Mouse (Mus musculus) neural tube, embryonic 13.5 days (tissue): ENCODE measurements around the gene Igsf6. TPM values are rescaled to one million over a fixed set of nuclear protein-coding genes. Genes with fewer than 3 reads are reported as not detected.

Experiments used
- ATAC-seq: fragments of 200-750 bp; cut with Nextera tagmentation; 2 replicates; pipeline ENCODE4 v1.8.0; 2017; ENCODE audit warnings: low read depth, mild to moderate bottlenecking, moderate TSS enrichment, moderate library complexity
- H3K27ac ChIP-seq: fragments of 300-500 bp; sonication (generic); replicated peaks from 2 replicates; pipeline ENCODE4 v1.5.1; 2015; ENCODE audit warnings: moderate library complexity, mild to moderate bottlenecking, inconsistent platforms
- H3K27me3 ChIP-seq: fragments of 300-500 bp; sonication (generic); 2 replicates; pipeline ENCODE4 v1.6.1; 2015; ENCODE audit warnings: mild to moderate bottlenecking, inconsistent platforms
- H3K36me3 ChIP-seq: fragments of 300-500 bp; sonication (generic); 2 replicates; pipeline ENCODE4 v1.6.1; 2015; ENCODE audit warnings: mild to moderate bottlenecking, inconsistent platforms
- H3K4me1 ChIP-seq: fragments of 300-500 bp; sonication (generic); replicated peaks from 2 replicates; pipeline ENCODE4 v1.6.1; 2015; ENCODE audit warnings: inconsistent platforms
- H3K4me2 ChIP-seq: fragments of 300-500 bp; sonication (generic); 2 replicates; pipeline ENCODE4 v1.6.1; 2015; ENCODE audit warnings: inconsistent platforms, mild to moderate bottlenecking, moderate library complexity
- H3K4me3 ChIP-seq: fragments of 300-500 bp; sonication (generic); 2 replicates; pipeline ENCODE4 v1.5.1; 2015; ENCODE audit warnings: mild to moderate bottlenecking, inconsistent platforms
- H3K9ac ChIP-seq: fragments of 300-500 bp; sonication (generic); 2 replicates; pipeline ENCODE4 v1.6.1; 2015; ENCODE audit warnings: moderate library complexity, mild to moderate bottlenecking, inconsistent platforms
- H3K9me3 ChIP-seq: fragments of 300-500 bp; sonication (generic); 2 replicates; pipeline ENCODE4 v1.6.1; 2016; ENCODE audit warnings: inconsistent platforms
- WGBS: fragments of 180-500 bp; shearing (Covaris S2); methylation state at CpG from one replicate; pipeline ENCODE4 v1.1.7; 2015; 5-methylcytosine and 5-hydroxymethylcytosine counted together
- polyA plus RNA-seq: library from polyadenylated mRNA; unstranded; fragments of >200 nt; fragmentation: Nextera tagmentation; extraction: Ambion mirVana; gene quantifications from 2 replicates; pipeline ENCODE4 v1.2.1, GENCODE M21; 2015

Igsf6 gene
- 1.1 and 1.2 TPM in 2 replicates for polyA plus RNA-seq

DNA sequence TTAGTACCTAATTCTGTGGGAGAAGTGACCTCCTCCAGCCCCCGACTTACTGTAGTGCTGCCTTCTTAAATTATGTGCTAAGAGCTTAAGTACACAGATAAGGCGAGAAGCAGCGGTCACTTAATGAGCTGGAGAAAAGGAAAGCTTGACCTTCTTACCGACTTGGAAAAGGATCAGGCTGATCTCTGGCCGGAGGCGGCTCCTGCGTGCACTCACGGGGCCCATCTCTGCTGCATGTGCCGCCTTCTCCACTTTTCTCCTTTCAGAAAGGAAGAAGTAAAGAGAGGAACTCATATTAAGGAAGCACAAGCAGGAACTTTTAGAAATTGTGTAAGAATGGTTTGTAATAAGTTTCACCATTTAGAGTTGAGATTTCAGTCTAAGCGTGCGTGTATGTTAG, at the start of gene Igsf6:
Gene Igsf6, minus strand, starts transcription at position 292 of the 400 bp plus-strand sequence.
- peaks cover 4% of the 10 kb centered on the region; the same call in 1 of the 2 replicates for H3K4me1 ChIP-seq
- no peak within 1 kb of the TSS for H3K4me2 ChIP-seq
- H3K9ac ChIP-seq = no peak within 1 kb of the TSS
- 88% methylated on average over 11 of the region's 11 CpGs for WGBS
- H3K27me3 ChIP-seq = no peaks in the 10 kb centered on the region
- peaks cover 44% of the 10 kb centered on the region for H3K36me3 ChIP-seq
- H3K4me3 ChIP-seq = no peak within 1 kb of the TSS
- no peaks in the 10 kb centered on the region for H3K9me3 ChIP-seq
- ATAC-seq = no peak
- H3K27ac ChIP-seq = no peak within 1 kb of the TSS

DNA sequence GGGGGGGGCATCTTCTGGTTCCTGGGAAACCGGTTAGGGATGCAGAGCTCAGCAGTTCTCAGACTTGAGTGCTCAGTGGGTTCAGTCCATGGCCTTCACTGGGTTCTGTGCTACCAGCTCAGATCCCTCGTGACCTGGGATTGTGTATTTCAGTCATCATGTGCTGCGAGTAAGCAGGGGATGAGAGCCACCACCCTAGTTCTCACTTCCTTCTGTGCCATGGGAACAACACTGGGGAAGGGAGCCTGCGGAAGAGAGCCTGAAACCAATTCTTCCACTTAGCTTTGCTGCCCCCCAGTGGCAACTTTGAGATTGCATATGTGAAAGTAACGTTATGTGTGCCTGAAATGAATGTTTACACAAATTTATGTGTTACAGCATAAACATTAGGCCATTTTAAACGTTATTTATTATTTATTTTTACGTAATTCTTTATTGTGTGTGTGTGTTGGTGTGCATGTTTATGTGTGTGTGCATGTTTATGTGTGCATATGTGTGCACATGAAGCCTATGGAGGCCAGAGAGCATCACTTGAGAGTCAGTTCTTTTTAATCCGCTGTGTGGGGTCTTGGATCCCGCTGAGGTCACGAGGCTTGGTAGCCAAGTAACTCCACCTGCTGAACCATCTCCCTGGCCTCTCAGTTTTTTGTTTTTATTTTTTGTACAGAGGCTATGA, 45.9 kb upstream of the Igsf6 start:
- Histone ChIP-seq H3K4me3 (no peak overlapping the region), H3K4me2 (no peak overlapping the region), H3K27me3 (no peaks in the 10 kb centered on the region), H3K9ac (no peak overlapping the region), H3K9me3 (no peaks in the 10 kb centered on the region), H3K27ac (no peak overlapping the region), H3K36me3 (no peaks in the 10 kb centered on the region), H3K4me1 (peaks cover 6% of the 10 kb centered on the region; the same call in 1 of the 2 replicates)
- 11% methylated on average over 10 of the region's 10 CpGs for WGBS
- ATAC-seq = peak; percentile 86; the same call in 1 of the 2 replicates

DNA sequence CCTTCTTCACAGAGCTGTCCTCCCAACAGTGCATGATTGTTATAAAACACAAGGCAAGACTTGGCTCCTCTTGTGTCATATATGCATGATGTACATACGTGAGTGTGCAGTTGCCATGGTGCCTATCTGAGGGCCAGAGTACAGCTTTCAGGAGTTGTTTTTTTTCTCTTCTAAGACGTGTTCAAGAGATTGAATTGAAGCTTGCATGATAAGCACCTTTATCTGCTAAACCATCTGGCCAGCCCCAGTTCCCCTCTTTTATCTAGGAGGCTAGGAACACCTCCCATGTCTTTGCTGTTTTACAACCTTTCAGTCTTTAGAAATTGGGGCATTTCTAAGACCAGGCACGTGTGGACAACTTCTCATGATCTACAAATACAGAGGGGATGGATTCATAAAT, 37.4 kb upstream of the Igsf6 start:
- Histone ChIP-seq H3K27me3 (no peaks in the 10 kb centered on the region), H3K4me1 (no peaks in the 10 kb centered on the region), H3K9ac (no peak overlapping the region), H3K27ac (no peak overlapping the region), H3K4me3 (no peak overlapping the region), H3K36me3 (no peaks in the 10 kb centered on the region), H3K4me2 (no peak overlapping the region), H3K9me3 (no peaks in the 10 kb centered on the region)
- WGBS = 73% methylated on average over 3 of the region's 3 CpGs
- no peak for ATAC-seq

DNA sequence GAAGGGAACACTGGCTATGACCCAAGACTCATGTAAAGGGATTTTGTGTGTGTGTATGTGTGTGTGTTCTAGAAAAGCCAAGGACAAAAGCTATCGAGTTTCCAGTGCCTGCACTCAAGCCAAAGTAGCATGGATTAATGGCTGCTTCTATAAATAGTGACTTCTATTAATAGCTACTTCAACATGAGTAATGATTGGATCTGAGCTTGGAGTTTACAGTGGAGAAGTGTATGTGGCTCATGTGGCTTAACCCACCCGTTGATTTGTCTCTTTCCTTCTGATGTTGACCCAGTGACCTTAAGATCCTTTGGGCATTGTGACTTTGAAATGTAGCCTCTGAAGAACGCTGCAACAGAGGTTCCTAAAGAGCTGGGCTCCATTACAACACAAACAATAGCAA, 36.9 kb upstream of the Igsf6 start:
- H3K36me3 ChIP-seq = no peaks in the 10 kb centered on the region
- no peak for ATAC-seq
- WGBS = 44% methylated on average over 3 of the region's 3 CpGs

DNA sequence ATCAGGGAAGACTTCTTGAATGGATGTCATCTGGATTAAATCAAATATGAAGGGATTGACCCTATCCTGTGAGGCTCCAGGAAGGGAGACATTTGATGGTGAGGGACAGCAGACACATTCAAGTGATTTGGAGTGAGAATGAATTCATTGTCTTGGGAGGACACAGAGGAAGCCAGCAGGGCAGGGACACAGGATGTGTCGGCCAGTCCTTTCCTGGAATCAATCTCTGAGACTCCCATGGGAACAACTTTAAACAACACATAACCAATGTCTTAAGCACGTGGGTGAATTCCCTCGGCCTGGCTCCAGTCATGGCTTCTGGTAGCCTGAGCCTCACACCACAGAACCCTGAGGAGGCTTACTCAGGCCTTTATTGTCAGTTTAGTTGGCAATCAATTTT, 33.5 kb upstream of the Igsf6 start:
- H3K27ac ChIP-seq = no peak overlapping the region
- no peak for ATAC-seq
- no peak overlapping the region for H3K9ac ChIP-seq
- no peak overlapping the region for H3K4me2 ChIP-seq
- H3K4me3 ChIP-seq = no peak overlapping the region
- H3K27me3 ChIP-seq = no peaks in the 10 kb centered on the region
- no peaks in the 10 kb centered on the region for H3K36me3 ChIP-seq
- 62% methylated on average over 3 of the region's 3 CpGs for WGBS
- H3K9me3 ChIP-seq = no peaks in the 10 kb centered on the region
- no peaks in the 10 kb centered on the region for H3K4me1 ChIP-seq

More for the DNA sequence above, 36.9 kb upstream of the Igsf6 start:
- H3K9me3 ChIP-seq = no peaks in the 10 kb centered on the region
- H3K4me2 ChIP-seq = no peak overlapping the region
- no peak overlapping the region for H3K9ac ChIP-seq
- no peak overlapping the region for H3K4me3 ChIP-seq
- H3K27me3 ChIP-seq = no peaks in the 10 kb centered on the region
- H3K4me1 ChIP-seq = no peaks in the 10 kb centered on the region
- no peak overlapping the region for H3K27ac ChIP-seq

DNA sequence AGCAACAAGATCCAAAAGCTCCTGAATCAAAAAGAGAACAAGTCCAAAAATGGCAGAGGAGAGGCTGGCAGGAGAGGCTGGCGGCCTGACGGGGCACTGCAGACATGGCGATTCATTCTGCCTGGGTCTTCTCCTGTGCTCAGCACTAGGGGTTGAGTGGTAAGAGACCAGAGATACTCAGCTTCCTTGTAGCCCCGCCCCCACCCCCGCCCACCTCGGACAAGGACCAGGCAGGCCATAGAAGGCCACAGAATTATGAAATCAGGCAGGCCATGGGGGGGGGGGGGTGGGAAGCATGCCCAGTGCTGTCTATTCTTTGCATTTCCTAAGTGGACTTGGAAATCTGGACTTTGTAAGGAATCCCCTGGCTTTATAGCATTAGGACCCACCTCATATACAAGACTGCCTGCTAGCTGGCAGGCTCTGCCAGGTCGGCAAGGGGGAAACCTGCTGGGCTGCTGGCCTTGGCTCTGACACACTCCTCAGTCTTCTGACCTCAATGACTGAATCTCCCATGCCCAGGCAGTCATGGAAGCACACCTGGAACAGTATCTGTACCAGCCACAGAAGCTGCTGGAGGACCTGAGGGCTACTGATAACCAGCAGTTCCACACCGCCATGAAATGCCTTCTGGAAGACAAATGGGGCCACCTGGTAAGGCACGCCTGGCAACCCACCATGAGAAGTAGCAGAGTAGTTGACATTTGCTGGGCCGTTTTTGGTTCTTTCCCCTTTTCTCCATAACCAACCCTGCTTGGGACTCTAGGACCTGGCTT, 24.4 kb upstream of the Igsf6 start:
- Histone ChIP-seq H3K4me3 (no peak overlapping the region), H3K4me2 (no peak overlapping the region), H3K27me3 (no peaks in the 10 kb centered on the region), H3K4me1 (no peaks in the 10 kb centered on the region), H3K27ac (no peak overlapping the region), H3K9ac (no peak overlapping the region), H3K36me3 (no peaks in the 10 kb centered on the region), H3K9me3 (no peaks in the 10 kb centered on the region)
- WGBS = 75% methylated on average over 9 of the region's 10 CpGs
- no peak for ATAC-seq

DNA sequence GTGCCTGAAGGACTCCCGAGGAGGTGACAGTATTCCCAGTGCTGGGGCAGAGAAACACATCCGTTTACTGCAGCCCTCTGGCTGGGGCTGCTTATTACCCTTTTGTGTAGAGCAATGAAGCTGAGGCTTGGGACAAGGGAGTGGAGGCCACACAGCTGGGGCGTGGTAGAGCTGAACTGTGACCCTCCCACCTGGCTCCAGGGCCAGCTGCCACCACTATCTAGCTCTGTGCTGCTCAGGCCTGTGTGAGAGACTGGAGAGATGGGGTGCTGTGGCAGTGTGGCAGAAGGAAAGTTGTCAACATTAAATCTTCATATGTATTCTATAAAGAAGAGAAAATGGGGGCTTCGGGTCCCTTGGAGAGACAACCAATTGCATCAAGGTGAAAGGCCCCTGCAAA, 18.7 kb upstream of the Igsf6 start:
- no peak overlapping the region for H3K4me2 ChIP-seq
- no peaks in the 10 kb centered on the region for H3K4me1 ChIP-seq
- H3K27me3 ChIP-seq = no peaks in the 10 kb centered on the region
- ATAC-seq = no peak
- H3K9ac ChIP-seq = no peak overlapping the region
- no peaks in the 10 kb centered on the region for H3K9me3 ChIP-seq
- no peaks in the 10 kb centered on the region for H3K36me3 ChIP-seq
- no peak overlapping the region for H3K27ac ChIP-seq
- WGBS = 34% methylated on average over 4 of the region's 4 CpGs
- H3K4me3 ChIP-seq = no peak overlapping the region

DNA sequence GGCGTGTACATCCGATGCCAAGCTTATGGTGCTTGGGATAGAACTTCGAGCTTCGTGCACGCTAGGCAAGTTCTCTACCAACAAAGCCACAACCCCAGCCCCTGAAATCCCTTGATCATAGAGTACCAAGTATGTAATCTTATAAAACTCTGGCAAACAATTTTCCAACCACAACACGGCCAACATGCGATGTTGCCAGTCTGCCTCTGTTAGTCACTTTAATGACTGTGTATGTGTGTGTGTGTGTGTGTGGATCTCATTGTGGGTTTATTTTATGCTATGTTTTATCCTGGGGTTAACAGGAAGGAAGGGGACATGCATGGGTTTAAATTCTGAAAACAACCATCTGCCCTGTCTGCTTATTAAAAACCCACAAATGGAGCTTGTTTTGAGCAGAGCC, 16.4 kb upstream of the Igsf6 start:
- no peak for ATAC-seq
- no peak overlapping the region for H3K4me2 ChIP-seq
- no peak overlapping the region for H3K9ac ChIP-seq
- H3K4me1 ChIP-seq = peaks cover 9% of the 10 kb centered on the region; the same call in 1 of the 2 replicates
- no peaks in the 10 kb centered on the region for H3K27me3 ChIP-seq
- no peak overlapping the region for H3K27ac ChIP-seq
- 93% methylated on average over 7 of the region's 7 CpGs for WGBS
- no peak overlapping the region for H3K4me3 ChIP-seq
- H3K36me3 ChIP-seq = no peaks in the 10 kb centered on the region
- H3K9me3 ChIP-seq = no peaks in the 10 kb centered on the region

DNA sequence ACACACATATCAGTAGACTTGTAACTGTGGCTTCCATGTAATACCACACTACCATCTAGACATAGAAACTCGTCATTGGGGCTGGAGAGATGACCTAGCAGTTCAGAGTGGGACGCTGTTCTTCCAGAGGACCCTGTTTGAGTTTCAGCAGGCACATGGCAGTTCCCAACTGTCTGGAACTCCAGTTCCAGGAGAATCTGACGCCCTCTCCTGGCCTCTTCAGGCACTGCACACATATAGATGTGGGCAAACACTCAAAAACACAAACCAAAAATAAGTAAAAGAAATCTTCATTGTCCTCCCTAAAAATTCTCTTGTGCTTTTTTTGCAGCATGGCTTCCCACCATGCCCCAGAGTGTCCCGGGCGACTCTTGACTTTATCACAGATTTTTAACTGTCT, 14.4 kb upstream of the Igsf6 start:
- no peak overlapping the region for H3K9ac ChIP-seq
- no peaks in the 10 kb centered on the region for H3K9me3 ChIP-seq
- no peak overlapping the region for H3K27ac ChIP-seq
- no peak overlapping the region for H3K4me3 ChIP-seq
- H3K4me2 ChIP-seq = no peak overlapping the region
- ATAC-seq = no peak
- no peaks in the 10 kb centered on the region for H3K36me3 ChIP-seq
- no peaks in the 10 kb centered on the region for H3K27me3 ChIP-seq
- 77% methylated on average over 5 of the region's 5 CpGs for WGBS
- H3K4me1 ChIP-seq = peaks cover 16% of the 10 kb centered on the region

DNA sequence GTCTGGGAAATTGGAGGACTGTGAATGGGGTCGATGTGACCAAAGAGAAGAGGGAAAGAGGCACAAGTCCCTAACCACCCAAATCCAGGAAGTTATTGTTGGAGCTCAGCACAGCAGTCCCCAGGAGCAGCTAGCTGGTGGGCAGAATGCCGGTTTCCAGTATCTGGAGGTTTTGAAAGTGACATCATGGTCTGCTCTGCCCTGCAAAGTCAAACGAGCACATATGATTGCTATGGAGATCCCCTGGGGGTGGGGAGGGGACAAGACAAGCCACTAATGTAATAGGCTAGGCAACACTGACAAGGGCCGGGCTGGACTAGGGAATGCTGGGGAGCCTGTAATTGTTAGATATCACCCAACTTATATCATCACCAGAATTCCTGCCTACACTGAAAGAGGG, 11.1 kb upstream of the Igsf6 start:
- Histone ChIP-seq H3K9ac (no peak overlapping the region), H3K36me3 (no peaks in the 10 kb centered on the region), H3K27ac (no peak overlapping the region), H3K4me3 (no peak overlapping the region), H3K9me3 (no peaks in the 10 kb centered on the region), H3K4me2 (no peak overlapping the region), H3K4me1 (peaks cover 29% of the 10 kb centered on the region), H3K27me3 (no peaks in the 10 kb centered on the region; the same call in 1 of the 2 replicates)
- WGBS = 17% methylated on average over 4 of the region's 4 CpGs
- no peak for ATAC-seq

DNA sequence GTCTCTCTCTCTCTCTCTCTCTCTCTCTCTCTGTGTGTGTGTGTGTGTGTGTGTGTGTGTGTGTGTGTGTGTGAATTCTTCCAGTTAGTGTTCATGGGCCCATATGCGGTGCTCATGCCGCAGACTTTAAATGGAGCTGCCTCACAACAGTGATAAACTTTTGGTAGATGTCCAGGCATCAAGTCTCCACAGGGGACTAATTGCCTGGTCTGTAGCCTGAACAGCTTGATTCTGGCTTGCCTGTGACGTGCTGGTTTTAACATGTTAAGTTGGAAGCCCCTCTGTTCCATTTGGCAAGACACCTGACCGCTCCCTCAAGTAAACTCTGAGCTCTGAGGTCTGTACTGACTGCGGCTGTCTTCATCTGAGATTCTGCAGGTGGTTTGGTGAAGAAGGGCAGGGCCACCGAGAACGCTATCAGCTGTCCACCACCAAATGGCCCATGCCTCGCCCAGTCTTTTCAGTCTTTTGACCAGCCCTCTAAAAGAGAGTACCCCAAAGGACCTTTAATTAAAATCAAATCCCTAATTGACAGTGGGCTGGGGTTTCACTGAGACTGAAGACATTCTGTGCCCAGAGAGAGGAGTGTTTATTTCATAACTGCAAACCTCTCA, 10.6 kb upstream of the Igsf6 start:
- Histone ChIP-seq H3K9ac (no peak overlapping the region), H3K4me1 (peaks cover 29% of the 10 kb centered on the region), H3K27ac (no peak overlapping the region), H3K36me3 (no peaks in the 10 kb centered on the region), H3K4me2 (no peak overlapping the region), H3K9me3 (no peaks in the 10 kb centered on the region), H3K27me3 (no peaks in the 10 kb centered on the region; the same call in 1 of the 2 replicates), H3K4me3 (no peak overlapping the region)
- ATAC-seq = no peak
- WGBS = 66% methylated on average over 8 of the region's 8 CpGs

DNA sequence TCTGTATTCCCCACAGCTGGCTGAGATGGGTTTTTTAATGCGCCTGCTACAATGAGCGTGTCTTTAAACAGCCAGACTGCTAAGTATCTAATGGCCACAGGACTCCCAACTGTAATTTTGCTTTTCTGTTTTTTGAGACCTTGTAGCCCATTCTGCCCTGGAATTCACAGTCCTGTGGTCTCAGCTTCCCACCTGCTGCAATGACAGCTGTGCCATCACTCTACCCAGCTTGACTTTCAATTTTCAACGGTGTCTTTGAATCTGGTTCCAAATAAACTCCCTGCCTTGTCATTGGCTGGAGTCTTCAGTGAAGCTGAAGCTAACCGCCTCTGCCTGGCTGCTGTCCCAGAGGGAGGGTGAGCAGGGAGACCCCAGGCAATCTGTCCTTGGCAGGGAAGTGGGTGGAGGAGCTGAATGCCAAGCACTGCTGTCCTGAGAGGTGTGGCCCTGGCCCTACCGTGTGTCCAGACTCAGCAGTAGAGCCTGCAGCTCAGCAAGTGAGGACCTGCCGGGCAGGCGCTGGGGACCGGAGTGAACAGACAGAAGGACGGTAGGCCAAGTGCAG, 8.7 kb upstream of the Igsf6 start:
- no peaks in the 10 kb centered on the region; the same call in 1 of the 2 replicates for H3K27me3 ChIP-seq
- no peak overlapping the region for H3K9ac ChIP-seq
- no peak overlapping the region for H3K4me2 ChIP-seq
- peak; percentile 69 for ATAC-seq
- no peaks in the 10 kb centered on the region for H3K36me3 ChIP-seq
- H3K4me3 ChIP-seq = no peak overlapping the region
- peaks cover 31% of the 10 kb centered on the region for H3K4me1 ChIP-seq
- H3K27ac ChIP-seq = no peak overlapping the region
- no peaks in the 10 kb centered on the region for H3K9me3 ChIP-seq
- WGBS = 59% methylated on average over 9 of the region's 9 CpGs
